Mouse (Mus musculus): ENCODE results near the gene Cc2d1b. TPM values are rescaled to one million over a fixed set of nuclear protein-coding genes. Genes with fewer than 3 reads are reported as not detected.

The Cc2d1b gene
- polyA plus RNA-seq, 1 experiment from 2014 or later, result 16.5 TPM

DNA sequence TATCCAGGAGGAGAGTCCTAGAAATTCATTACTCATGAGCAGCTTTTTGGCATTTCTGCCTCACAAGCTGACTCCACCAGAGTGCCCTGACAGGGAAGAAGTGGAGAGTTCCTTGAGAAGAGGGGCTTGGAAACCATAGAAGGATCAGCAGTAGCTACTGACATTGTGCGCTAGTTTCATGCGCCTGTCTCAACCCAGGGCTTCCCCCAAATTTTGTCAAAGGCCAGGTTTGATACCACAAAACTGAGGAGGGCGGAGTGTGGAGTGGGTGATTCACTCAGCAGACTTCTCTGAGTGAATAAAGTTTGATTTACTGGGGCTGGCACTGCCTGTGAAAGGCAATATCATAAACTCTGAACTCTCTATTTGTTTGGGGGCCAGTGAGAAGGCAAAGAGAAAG is 11.1 kb upstream of the Cc2d1b start:
- Histone ChIP-seq H3K4me2 (ENCODE audit: low read depth, low read length) (no peak overlapping the region), H3K4me3 (ENCODE audit: low read depth, low read length) (no peak overlapping the region), H3K4me1 (ENCODE audit: control insufficient read depth, insufficient read depth, low read length) (no peaks in the 10 kb centered on the region), H3K27ac (ENCODE audit: low read depth, low read length) (no peak overlapping the region), H3K27me3 (ENCODE audit: control insufficient read depth, insufficient read depth, low read length) (no peaks in the 10 kb centered on the region), H3K36me3 (ENCODE audit: control insufficient read depth, insufficient read depth, low read length) (peaks cover 3% of the 10 kb centered on the region; the same call in 1 of the 2 replicates), H3K9ac (replicated peaks; ENCODE audit: low read depth, low read length) (no peak overlapping the region), H3K9me3 (ENCODE audit: control insufficient read depth, low read length) (no peaks in the 10 kb centered on the region)
- 96% methylated on average over 3 of the region's 3 CpGs for WGBS
- no peak for ATAC-seq (ENCODE audit: low read depth)

DNA sequence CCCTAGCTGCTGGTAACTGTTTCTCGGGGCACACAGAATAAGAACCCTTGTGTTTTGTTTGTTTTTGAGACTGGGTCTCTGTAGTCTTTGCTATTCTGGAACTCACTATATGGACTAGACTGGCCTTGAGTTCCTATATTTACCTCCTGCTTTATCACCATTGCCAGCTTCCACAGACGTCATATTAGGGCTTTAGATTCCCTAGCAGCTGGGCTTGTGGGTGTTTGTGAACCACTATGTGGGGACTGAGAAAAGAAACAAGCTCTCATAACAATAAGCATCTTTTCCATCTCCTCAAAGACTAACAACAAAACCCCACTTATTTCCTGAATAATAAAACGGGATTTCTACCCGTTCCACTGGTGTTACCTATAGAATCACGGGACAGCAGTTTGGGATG is 8.8 kb upstream of the Cc2d1b start:
- Histone ChIP-seq H3K4me2 (ENCODE audit: low read depth, low read length) (no peak overlapping the region), H3K4me1 (ENCODE audit: control insufficient read depth, insufficient read depth, low read length) (no peaks in the 10 kb centered on the region), H3K4me3 (ENCODE audit: low read depth, low read length) (no peak overlapping the region), H3K27ac (ENCODE audit: low read depth, low read length) (no peak overlapping the region), H3K36me3 (ENCODE audit: control insufficient read depth, insufficient read depth, low read length) (no peaks in the 10 kb centered on the region), H3K9ac (replicated peaks; ENCODE audit: low read depth, low read length) (no peak overlapping the region), H3K9me3 (ENCODE audit: control insufficient read depth, low read length) (no peaks in the 10 kb centered on the region), H3K27me3 (ENCODE audit: control insufficient read depth, insufficient read depth, low read length) (no peaks in the 10 kb centered on the region)
- no peak for ATAC-seq (ENCODE audit: low read depth)
- 86% methylated on average over 5 of the region's 5 CpGs for WGBS

DNA sequence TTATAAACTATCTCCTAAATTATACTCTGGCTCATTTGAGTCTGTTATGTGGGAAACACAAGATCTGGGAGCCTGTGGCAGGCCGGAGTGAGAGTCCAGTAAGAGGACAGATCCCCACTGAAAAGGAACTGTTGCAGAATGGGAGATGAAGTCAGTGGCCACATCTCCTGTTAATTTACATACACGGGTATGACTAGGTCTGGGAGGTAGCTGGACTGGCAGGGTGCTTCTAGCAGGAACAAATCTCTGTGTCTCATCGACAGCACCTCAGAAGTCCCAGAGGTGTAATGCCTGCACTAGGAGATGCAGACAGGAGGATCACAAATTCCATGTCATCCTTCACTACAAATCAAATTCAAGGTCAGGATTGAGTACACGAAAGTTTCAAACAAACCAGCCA is 1.2 kb upstream of the Cc2d1b start:
- Histone ChIP-seq H3K9me3 (ENCODE audit: control insufficient read depth, low read length) (no peaks in the 10 kb centered on the region), H3K36me3 (ENCODE audit: control insufficient read depth, insufficient read depth, low read length) (peaks cover 6% of the 10 kb centered on the region; the same call in 1 of the 2 replicates), H3K4me1 (ENCODE audit: control insufficient read depth, insufficient read depth, low read length) (peaks cover 16% of the 10 kb centered on the region), H3K27ac (ENCODE audit: low read depth, low read length) (no peak overlapping the region; the same call in 1 of the 2 replicates), H3K4me3 (ENCODE audit: low read depth, low read length) (peak overlapping the region; percentile 68; the same call in 1 of the 2 replicates), H3K9ac (replicated peaks; ENCODE audit: low read depth, low read length) (0 out of 2 replicates have a peak overlapping the region, but pooled peaks have one; percentile 77), H3K4me2 (ENCODE audit: low read depth, low read length) (peak overlapping the region; percentile 93; the same call in 1 of the 2 replicates), H3K27me3 (ENCODE audit: control insufficient read depth, insufficient read depth, low read length) (no peaks in the 10 kb centered on the region)
- no peak for ATAC-seq (ENCODE audit: low read depth)
- 70% methylated on average over 4 of the region's 4 CpGs for WGBS

- Histone ChIP-seq H3K27me3 (ENCODE audit: control insufficient read depth, insufficient read depth, low read length) (no peaks in the 10 kb centered on the region), H3K36me3 (ENCODE audit: control insufficient read depth, insufficient read depth, low read length) (peaks cover 6% of the 10 kb centered on the region; the same call in 1 of the 2 replicates), H3K9ac (replicated peaks; ENCODE audit: low read depth, low read length) (peak overlapping the region; percentile 77), H3K27ac (ENCODE audit: low read depth, low read length) (peak overlapping the region; percentile 85), H3K4me3 (ENCODE audit: low read depth, low read length) (peak overlapping the region; percentile 68), H3K9me3 (ENCODE audit: control insufficient read depth, low read length) (no peaks in the 10 kb centered on the region), H3K4me1 (ENCODE audit: control insufficient read depth, insufficient read depth, low read length) (peaks cover 16% of the 10 kb centered on the region), H3K4me2 (ENCODE audit: low read depth, low read length) (peak overlapping the region; percentile 93)
- under 1% methylated on average over 10 of the region's 10 CpGs for WGBS
- ATAC-seq (ENCODE audit: low read depth), result peak; percentile 56
Observed at GRCm38 (mm10) chr4:108619165-108619564, 575 bp upstream of the Cc2d1b start.

- peaks cover 10% of the 10 kb centered on the region; the same call in 1 of the 2 replicates for H3K36me3 ChIP-seq (ENCODE audit: control insufficient read depth, insufficient read depth, low read length)
- WGBS, result 19% methylated on average over 8 of the region's 8 CpGs
- no peaks in the 10 kb centered on the region for H3K9me3 ChIP-seq (ENCODE audit: control insufficient read depth, low read length)
- H3K4me2 ChIP-seq (ENCODE audit: low read depth, low read length), result peak overlapping the region; percentile 93
- peak; percentile 18; the same call in 1 of the 2 replicates for ATAC-seq (ENCODE audit: low read depth)
- no peaks in the 10 kb centered on the region for H3K27me3 ChIP-seq (ENCODE audit: control insufficient read depth, insufficient read depth, low read length)
- peak overlapping the region; percentile 85 for H3K27ac ChIP-seq (ENCODE audit: low read depth, low read length)
- H3K9ac ChIP-seq (replicated peaks; ENCODE audit: low read depth, low read length), result peak overlapping the region; percentile 77
- H3K4me3 ChIP-seq (ENCODE audit: low read depth, low read length), result peak overlapping the region; percentile 68
- H3K4me1 ChIP-seq (ENCODE audit: control insufficient read depth, insufficient read depth, low read length), result peaks cover 16% of the 10 kb centered on the region
Observed at GRCm38 (mm10) chr4:108620536-108620935, 796 bp downstream of the Cc2d1b start.

- Histone ChIP-seq H3K4me1 (ENCODE audit: control insufficient read depth, insufficient read depth, low read length) (peaks cover 16% of the 10 kb centered on the region), H3K27ac (ENCODE audit: low read depth, low read length) (no peak overlapping the region), H3K9ac (replicated peaks; ENCODE audit: low read depth, low read length) (no peak overlapping the region), H3K9me3 (ENCODE audit: control insufficient read depth, low read length) (no peaks in the 10 kb centered on the region), H3K36me3 (ENCODE audit: control insufficient read depth, insufficient read depth, low read length) (peaks cover 15% of the 10 kb centered on the region; the same call in 1 of the 2 replicates), H3K4me3 (ENCODE audit: low read depth, low read length) (no peak overlapping the region), H3K27me3 (ENCODE audit: control insufficient read depth, insufficient read depth, low read length) (no peaks in the 10 kb centered on the region), H3K4me2 (ENCODE audit: low read depth, low read length) (no peak overlapping the region)
- WGBS, result 94% methylated on average over 6 of the region's 6 CpGs
- ATAC-seq (ENCODE audit: low read depth), result no peak
Observed at GRCm38 (mm10) chr4:108621504-108621903, 1.8 kb downstream of the Cc2d1b start.

DNA sequence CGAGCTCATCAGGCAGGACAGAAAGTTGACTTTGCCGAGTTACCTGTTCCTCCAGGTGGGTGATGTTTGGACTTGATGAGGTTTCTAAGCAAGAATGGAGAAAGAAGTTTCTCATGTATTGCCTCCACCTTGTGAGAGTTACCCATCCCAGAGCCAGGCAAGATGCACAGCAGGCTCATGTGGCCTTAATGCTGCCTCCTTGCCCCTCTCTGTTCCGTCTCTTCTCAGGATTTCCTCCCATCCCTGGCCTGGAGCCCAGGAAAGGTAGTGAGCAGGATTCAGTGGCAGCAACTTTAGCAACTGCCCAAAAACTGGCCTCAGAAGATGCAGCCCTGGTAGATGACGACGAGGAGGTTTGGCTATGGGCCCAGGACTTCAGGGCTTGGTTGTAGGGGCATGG is 7.3 kb downstream of the Cc2d1b start:
- H3K4me3 ChIP-seq (ENCODE audit: low read depth, low read length), result no peak overlapping the region
- 89% methylated on average over 5 of the region's 5 CpGs for WGBS
- ATAC-seq (ENCODE audit: low read depth), result no peak
- H3K9me3 ChIP-seq (ENCODE audit: control insufficient read depth, low read length), result no peaks in the 10 kb centered on the region
- H3K4me1 ChIP-seq (ENCODE audit: control insufficient read depth, insufficient read depth, low read length), result no peaks in the 10 kb centered on the region
- no peak overlapping the region for H3K27ac ChIP-seq (ENCODE audit: low read depth, low read length)
- peaks cover 59% of the 10 kb centered on the region for H3K36me3 ChIP-seq (ENCODE audit: control insufficient read depth, insufficient read depth, low read length)
- no peak overlapping the region for H3K9ac ChIP-seq (replicated peaks; ENCODE audit: low read depth, low read length)
- H3K27me3 ChIP-seq (ENCODE audit: control insufficient read depth, insufficient read depth, low read length), result no peaks in the 10 kb centered on the region
- H3K4me2 ChIP-seq (ENCODE audit: low read depth, low read length), result no peak overlapping the region

DNA sequence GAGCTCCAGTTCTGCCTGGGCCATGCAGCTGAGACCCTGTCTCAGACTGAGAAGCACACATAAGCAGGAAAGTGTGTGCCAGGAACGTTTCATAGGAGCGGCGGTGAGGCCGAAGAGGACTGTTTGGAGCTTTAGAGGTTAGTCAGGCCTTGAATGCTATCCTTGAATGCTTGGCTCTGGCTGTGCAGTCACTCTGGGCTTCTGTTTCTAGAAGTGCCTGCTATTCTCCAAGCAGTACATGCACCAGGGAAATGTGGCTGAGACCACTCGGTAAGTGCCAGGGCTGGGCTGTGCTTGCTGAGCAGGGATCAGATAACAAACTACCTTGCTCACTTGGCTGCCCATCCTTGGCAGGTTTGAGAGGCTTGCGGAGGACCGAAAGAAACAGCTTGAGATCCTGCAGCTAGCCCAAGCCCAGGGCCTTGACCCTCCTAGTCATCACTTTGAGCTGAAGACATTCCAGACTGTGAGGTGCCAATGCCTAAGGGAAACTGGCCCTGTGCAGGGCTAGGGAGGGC is 9.7 kb downstream of the Cc2d1b start:
- no peak overlapping the region for H3K9ac ChIP-seq (replicated peaks; ENCODE audit: low read depth, low read length)
- peaks cover 58% of the 10 kb centered on the region for H3K36me3 ChIP-seq (ENCODE audit: control insufficient read depth, insufficient read depth, low read length)
- H3K27ac ChIP-seq (ENCODE audit: low read depth, low read length), result no peak overlapping the region
- H3K4me3 ChIP-seq (ENCODE audit: low read depth, low read length), result no peak overlapping the region
- H3K4me1 ChIP-seq (ENCODE audit: control insufficient read depth, insufficient read depth, low read length), result no peaks in the 10 kb centered on the region
- no peaks in the 10 kb centered on the region for H3K27me3 ChIP-seq (ENCODE audit: control insufficient read depth, insufficient read depth, low read length)
- no peak for ATAC-seq (ENCODE audit: low read depth)
- 94% methylated on average over 7 of the region's 7 CpGs for WGBS
- H3K4me2 ChIP-seq (ENCODE audit: low read depth, low read length), result no peak overlapping the region
- no peaks in the 10 kb centered on the region for H3K9me3 ChIP-seq (ENCODE audit: control insufficient read depth, low read length)

GRCm38 (mm10) chr4:108630096-108630495 is 10.4 kb downstream of the Cc2d1b start:
- H3K4me2 ChIP-seq (ENCODE audit: low read depth, low read length), result no peak overlapping the region
- H3K27me3 ChIP-seq (ENCODE audit: control insufficient read depth, insufficient read depth, low read length), result no peaks in the 10 kb centered on the region
- no peak for ATAC-seq (ENCODE audit: low read depth)
- WGBS, result 95% methylated on average over 9 of the region's 9 CpGs
- no peaks in the 10 kb centered on the region for H3K9me3 ChIP-seq (ENCODE audit: control insufficient read depth, low read length)
- no peak overlapping the region for H3K9ac ChIP-seq (replicated peaks; ENCODE audit: low read depth, low read length)
- peaks cover 57% of the 10 kb centered on the region for H3K36me3 ChIP-seq (ENCODE audit: control insufficient read depth, insufficient read depth, low read length)
- no peaks in the 10 kb centered on the region for H3K4me1 ChIP-seq (ENCODE audit: control insufficient read depth, insufficient read depth, low read length)
- no peak overlapping the region for H3K27ac ChIP-seq (ENCODE audit: low read depth, low read length)
- H3K4me3 ChIP-seq (ENCODE audit: low read depth, low read length), result no peak overlapping the region
